Mouse (Mus musculus) intestine, postnatal 0 days (tissue): ENCODE results near the gene Col6a3. TPM values are rescaled to one million over a fixed set of nuclear protein-coding genes. Genes with fewer than 3 reads are reported as not detected.
A peak's percentile ranks its signal among the peaks of the same experiment; 100 is the strongest.

Experiments
- ATAC-seq: fragments of 200-750 bp; cut with Nextera tagmentation; 2 replicates; pipeline ENCODE4 v1.8.0; 2017; ENCODE audit warnings: mild to moderate bottlenecking, moderate TSS enrichment, moderate library complexity
- H3K27ac ChIP-seq: fragments of 300-500 bp; sonication (generic); 2 replicates; pipeline ENCODE4 v1.5.1; 2014; ENCODE audit warnings: mild to moderate bottlenecking, low read depth, low read length, moderate library complexity
- H3K27me3 ChIP-seq: fragments of 300-500 bp; sonication (generic); replicated peaks from 2 replicates; pipeline ENCODE4 v1.6.1; 2014; ENCODE audit warnings: low read length, mixed read lengths; ENCODE audit not compliant: control insufficient read depth, insufficient read depth
- H3K36me3 ChIP-seq: fragments of 300-500 bp; sonication (generic); 2 replicates; pipeline ENCODE4 v1.6.1; 2014; ENCODE audit warnings: mild to moderate bottlenecking, moderate library complexity; ENCODE audit not compliant: control insufficient read depth, insufficient read depth
- H3K4me1 ChIP-seq: fragments of 300-500 bp; sonication (generic); replicated peaks from 2 replicates; pipeline ENCODE4 v1.6.1; 2014; ENCODE audit warnings: antibody characterized with exemption, low read length, mixed read lengths; ENCODE audit not compliant: control insufficient read depth, insufficient read depth
- H3K4me2 ChIP-seq: fragments of 300-500 bp; sonication (generic); replicated peaks from 2 replicates; pipeline ENCODE4 v1.6.1; 2014; ENCODE audit warnings: low read depth, mild to moderate bottlenecking, moderate library complexity
- H3K4me3 ChIP-seq: fragments of 300-500 bp; sonication (generic); 2 replicates; pipeline ENCODE4 v1.5.1; 2014; ENCODE audit warnings: low read depth, low read length
- H3K9ac ChIP-seq: fragments of 300-500 bp; sonication (generic); 2 replicates; pipeline ENCODE4 v1.6.1; 2014; ENCODE audit warnings: mild to moderate bottlenecking, low read depth, low read length
- H3K9me3 ChIP-seq: fragments of 300-500 bp; sonication (generic); 2 replicates; pipeline ENCODE4 v1.6.1; 2016; ENCODE audit warnings: mixed run types; ENCODE audit not compliant: control insufficient read depth
- CTCF ChIP-seq: sonication (generic); IDR thresholded peaks from 2 replicates; pipeline ENCODE4 v1.5.1; 2016; ENCODE audit warnings: low read depth, mild to moderate bottlenecking, control low read depth, antibody characterized with exemption, moderate library complexity
- WGBS: fragments of 180-500 bp; shearing (Covaris S2); extraction: QIAGEN DNeasy Blood & Tissue Kit; methylation state at CpG from one replicate; pipeline ENCODE4 v1.1.7; 2014; 5-methylcytosine and 5-hydroxymethylcytosine counted together
- polyA plus RNA-seq: library from polyadenylated mRNA; unstranded; fragments of >200 nt; fragmentation: Nextera tagmentation; extraction: Ambion mirVana; gene quantifications from 2 replicates; pipeline ENCODE4 v1.2.1, GENCODE M21; 2015

The Col6a3 gene
- polyA plus RNA-seq, 1 experiment from 2014 or later, result 33.3 TPM

DNA sequence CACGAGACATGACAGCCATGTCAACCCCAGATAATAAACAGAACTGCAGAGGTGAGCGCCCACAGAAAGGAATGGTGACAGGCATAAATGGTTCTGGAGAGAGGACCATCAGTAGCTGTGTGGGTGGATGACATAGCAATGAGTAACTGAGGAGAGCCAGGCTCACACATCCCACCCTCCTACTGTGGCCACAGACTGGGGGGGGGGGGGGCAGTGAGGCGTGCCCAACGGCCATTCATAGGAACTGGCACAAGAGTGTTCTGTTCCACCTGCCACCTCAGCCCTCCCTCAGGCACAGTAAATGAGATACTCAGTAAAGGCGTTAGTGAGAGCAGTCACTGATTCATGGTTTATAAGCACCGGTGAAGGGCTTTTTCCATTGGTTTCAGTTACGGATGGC lies 23.0 kb upstream of the Col6a3 start:
- no peak for ATAC-seq
- WGBS, result 84% methylated on average over 7 of the region's 7 CpGs
- TF ChIP-seq CTCF, result no peak
- H3K4me1 ChIP-seq, result no peaks in the 10 kb centered on the region
- H3K4me2 ChIP-seq, result no peak overlapping the region
- H3K36me3 ChIP-seq, result no peaks in the 10 kb centered on the region
- H3K27ac ChIP-seq, result no peak overlapping the region
- H3K9ac ChIP-seq, result no peak overlapping the region
- H3K4me3 ChIP-seq, result no peak overlapping the region
- no peaks in the 10 kb centered on the region for H3K27me3 ChIP-seq
- no peaks in the 10 kb centered on the region for H3K9me3 ChIP-seq

DNA sequence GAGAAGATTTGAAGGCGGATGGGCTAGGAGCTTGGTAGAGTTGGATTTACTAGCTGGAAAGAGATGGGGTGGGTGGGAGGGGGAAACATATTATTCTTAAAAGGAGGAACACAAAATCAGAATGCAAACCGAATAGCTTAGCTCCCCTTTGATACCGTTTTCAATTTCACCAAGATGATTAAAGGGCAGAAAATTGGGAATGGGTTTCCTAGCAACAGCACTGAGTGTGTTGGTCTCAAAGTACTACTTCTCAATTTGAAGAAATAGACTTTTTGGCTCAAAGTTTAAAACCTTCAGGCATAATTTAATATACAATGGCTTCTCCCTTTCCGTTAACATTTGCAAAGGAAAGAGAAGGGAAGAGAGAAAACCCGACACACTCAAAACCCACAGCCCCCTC lies 12.1 kb upstream of the Col6a3 start:
- H3K36me3 ChIP-seq, result no peaks in the 10 kb centered on the region
- WGBS, result 74% methylated on average over 5 of the region's 5 CpGs
- H3K9me3 ChIP-seq, result no peaks in the 10 kb centered on the region
- TF ChIP-seq CTCF, result no peak
- no peaks in the 10 kb centered on the region for H3K27me3 ChIP-seq
- H3K4me2 ChIP-seq, result no peak overlapping the region
- no peak overlapping the region for H3K4me3 ChIP-seq
- no peak overlapping the region for H3K9ac ChIP-seq
- ATAC-seq, result no peak
- no peaks in the 10 kb centered on the region for H3K4me1 ChIP-seq
- H3K27ac ChIP-seq, result no peak overlapping the region

DNA sequence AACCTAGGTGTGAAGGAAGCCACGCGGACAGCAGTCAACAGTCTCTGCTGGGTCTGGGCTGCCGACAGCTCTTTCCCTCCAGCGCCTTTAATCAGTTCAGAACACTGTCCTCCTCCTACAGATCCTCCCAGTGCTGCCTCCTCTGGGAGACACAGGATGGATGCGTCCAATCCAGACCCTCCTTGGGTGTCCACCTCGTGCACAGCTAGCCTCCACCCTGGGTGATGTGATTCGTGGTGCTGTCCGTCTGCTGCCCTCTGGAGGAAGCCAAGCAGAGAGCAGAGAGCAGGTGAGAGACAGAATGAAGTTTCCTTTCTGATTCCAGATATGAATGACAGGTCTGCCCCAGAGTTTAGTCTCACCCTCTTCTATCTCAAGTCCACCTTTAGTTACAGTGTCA lies 6.1 kb upstream of the Col6a3 start:
- no peaks in the 10 kb centered on the region for H3K27me3 ChIP-seq
- TF ChIP-seq CTCF, result peak; percentile 85
- 34% methylated on average over 8 of the region's 8 CpGs for WGBS
- no peak overlapping the region for H3K9ac ChIP-seq
- no peaks in the 10 kb centered on the region for H3K36me3 ChIP-seq
- no peak overlapping the region for H3K4me3 ChIP-seq
- no peak overlapping the region for H3K27ac ChIP-seq
- no peaks in the 10 kb centered on the region for H3K9me3 ChIP-seq
- H3K4me1 ChIP-seq, result no peaks in the 10 kb centered on the region
- no peak overlapping the region for H3K4me2 ChIP-seq
- ATAC-seq, result no peak

DNA sequence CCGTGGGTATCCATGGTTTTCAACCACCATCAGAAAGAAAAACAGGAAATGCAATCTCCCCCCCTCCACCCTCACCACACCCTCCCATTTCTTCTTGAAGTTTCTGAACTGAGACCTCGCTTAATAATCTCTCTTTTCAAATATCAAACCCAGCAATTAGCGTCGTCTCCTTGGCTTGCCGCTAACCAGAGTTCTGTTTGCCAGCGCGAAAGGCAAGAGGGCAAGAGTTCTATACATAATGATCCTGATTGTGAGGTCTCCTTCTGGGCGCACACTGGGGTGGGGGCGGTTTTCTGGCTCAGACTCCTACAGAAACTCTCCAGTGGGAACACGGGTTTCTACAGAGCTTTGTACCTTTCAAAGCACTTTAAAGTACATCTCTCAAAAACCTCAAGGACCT lies 1.4 kb upstream of the Col6a3 start:
- no peaks in the 10 kb centered on the region for H3K27me3 ChIP-seq
- H3K27ac ChIP-seq, result no peak overlapping the region
- 61% methylated on average over 10 of the region's 10 CpGs for WGBS
- H3K4me3 ChIP-seq, result no peak overlapping the region
- TF ChIP-seq CTCF, result no peak
- H3K36me3 ChIP-seq, result no peaks in the 10 kb centered on the region
- H3K9ac ChIP-seq, result no peak overlapping the region
- no peaks in the 10 kb centered on the region for H3K4me1 ChIP-seq
- H3K4me2 ChIP-seq, result no peak overlapping the region
- ATAC-seq, result no peak
- no peaks in the 10 kb centered on the region for H3K9me3 ChIP-seq

DNA sequence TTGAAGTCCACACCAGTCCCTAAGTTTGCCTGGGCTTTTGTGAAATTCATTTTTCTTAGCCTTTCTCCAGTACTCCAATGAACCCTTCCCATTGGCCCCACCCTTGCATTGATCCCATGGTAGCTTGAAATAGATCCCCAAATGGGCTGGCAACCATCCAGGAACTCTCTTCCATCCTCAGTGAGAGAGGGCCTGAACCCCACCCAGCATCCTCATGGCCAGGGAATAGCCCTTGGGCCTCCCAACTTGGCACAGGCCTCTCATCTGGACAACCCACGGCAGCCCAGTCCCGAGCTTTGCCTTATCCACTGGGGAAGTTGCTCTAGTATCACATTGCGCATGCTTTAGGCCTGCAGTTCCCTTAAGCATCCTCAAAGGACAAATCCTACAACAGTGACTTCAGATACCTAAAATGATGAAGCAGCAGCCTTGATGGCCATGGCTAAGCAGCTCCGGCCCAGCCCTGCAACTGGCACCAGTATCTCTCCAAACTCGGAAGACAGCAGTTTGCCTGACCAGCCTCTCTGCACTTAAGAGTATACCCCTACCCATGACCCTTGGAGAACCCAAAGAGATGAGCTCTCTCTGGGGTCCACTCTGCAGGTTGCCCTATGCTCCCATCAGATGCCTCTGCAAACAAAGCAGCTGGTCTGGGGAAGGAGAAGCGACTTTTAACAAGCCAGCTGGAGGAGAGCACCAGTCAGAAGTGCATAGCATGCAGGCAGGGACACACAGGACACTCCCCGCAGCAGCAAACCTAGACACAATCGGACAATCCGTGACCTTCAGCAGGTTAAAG lies 783 bp downstream of the Col6a3 start:
- ATAC-seq, result no peak
- Histone ChIP-seq H3K36me3 (no peaks in the 10 kb centered on the region), H3K4me3 (peak overlapping the region; percentile 36), H3K9me3 (no peaks in the 10 kb centered on the region), H3K9ac (0 out of 2 replicates have a peak overlapping the region, but pooled peaks have one; percentile 11), H3K27me3 (no peaks in the 10 kb centered on the region), H3K4me1 (no peaks in the 10 kb centered on the region), H3K4me2 (peak overlapping the region; percentile 59), H3K27ac (no peak overlapping the region)
- 54% methylated on average over 9 of the region's 9 CpGs for WGBS
- TF ChIP-seq CTCF, result no peak

DNA sequence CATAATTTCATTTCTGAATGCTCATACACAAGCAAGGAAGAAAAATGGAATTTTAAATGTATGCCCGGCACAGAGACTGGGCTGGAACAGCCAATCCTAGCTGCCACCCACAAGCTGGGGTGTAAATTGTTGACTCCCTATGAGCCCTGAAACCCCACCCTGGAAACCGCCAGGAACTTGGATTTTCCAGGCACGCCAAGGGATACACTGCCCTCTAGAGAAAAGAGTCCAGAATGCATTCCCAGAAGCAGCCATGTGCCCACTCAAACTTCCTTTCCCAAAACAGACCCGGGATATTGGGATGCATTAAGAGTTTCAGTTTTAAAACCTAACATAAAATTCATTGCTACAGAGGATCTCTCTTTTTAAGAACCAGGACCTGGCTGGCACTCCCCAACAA lies 3.5 kb downstream of the Col6a3 start:
- ATAC-seq, result no peak
- Histone ChIP-seq H3K36me3 (no peaks in the 10 kb centered on the region), H3K27ac (no peak overlapping the region), H3K9ac (no peak overlapping the region), H3K9me3 (no peaks in the 10 kb centered on the region), H3K4me2 (peak overlapping the region; percentile 28; the same call in 1 of the 2 replicates), H3K4me3 (no peak overlapping the region), H3K27me3 (no peaks in the 10 kb centered on the region), H3K4me1 (no peaks in the 10 kb centered on the region)
- peak; percentile 80 for TF ChIP-seq CTCF
- 5% methylated on average over 4 of the region's 4 CpGs for WGBS
